Mouse (Mus musculus): ENCODE measurements at regions not wholly inside any gene's neighbourhood (a gene's known extent, or its start where the extent isn't known, plus 50 kb on each side); places are given as distances from the start of the nearest gene placed in this dataset.

- WGBS = 40% methylated on average over 4 of the region's 4 CpGs
- no peak for DNase-seq
- no peak overlapping the region for H3K4me3 ChIP-seq (replicated peaks; ENCODE audit: insufficient read depth, low read depth, low read length)
- no peak overlapping the region for H3K27ac ChIP-seq (ENCODE audit: insufficient read depth, low read length)
- no peaks in the 10 kb centered on the region for H3K27me3 ChIP-seq (ENCODE audit: control insufficient read depth, insufficient read depth, low read length)
- no peaks in the 10 kb centered on the region for H3K4me1 ChIP-seq (ENCODE audit: control insufficient read depth, insufficient read depth, low read length)
- TF ChIP-seq POLR2A (IDR thresholded peaks at IDR 0.05; ENCODE audit: borderline replicate concordance, insufficient read depth, low read length) = no peak
- no peak for TF ChIP-seq CTCF (IDR thresholded peaks at IDR 0.05; ENCODE audit: borderline replicate concordance, insufficient read depth, low read depth, low read length)
Observed at GRCm38 (mm10) chr14:28808094-28808493, 209.9 kb upstream of the Lrtm1 start.

GRCm38 (mm10) chr14:28809355-28809754, 208.7 kb upstream of the Lrtm1 start:
- no peaks in the 10 kb centered on the region for H3K27me3 ChIP-seq (ENCODE audit: control insufficient read depth, insufficient read depth, low read length)
- TF ChIP-seq POLR2A (IDR thresholded peaks at IDR 0.05; ENCODE audit: borderline replicate concordance, insufficient read depth, low read length) = no peak
- no peak for TF ChIP-seq CTCF (IDR thresholded peaks at IDR 0.05; ENCODE audit: borderline replicate concordance, insufficient read depth, low read depth, low read length)
- DNase-seq = no peak
- H3K4me3 ChIP-seq (replicated peaks; ENCODE audit: insufficient read depth, low read depth, low read length) = no peak overlapping the region
- no peak overlapping the region for H3K27ac ChIP-seq (ENCODE audit: insufficient read depth, low read length)
- H3K4me1 ChIP-seq (ENCODE audit: control insufficient read depth, insufficient read depth, low read length) = no peaks in the 10 kb centered on the region
- 77% methylated on average over 5 of the region's 5 CpGs for WGBS

GRCm38 (mm10) chr14:28820970-28821369, 197.0 kb upstream of the Lrtm1 start:
- Histone ChIP-seq H3K27ac (ENCODE audit: insufficient read depth, low read length) (no peak overlapping the region), H3K4me3 (replicated peaks; ENCODE audit: insufficient read depth, low read depth, low read length) (no peak overlapping the region), H3K27me3 (ENCODE audit: control insufficient read depth, insufficient read depth, low read length) (no peaks in the 10 kb centered on the region), H3K4me1 (ENCODE audit: control insufficient read depth, insufficient read depth, low read length) (no peaks in the 10 kb centered on the region)
- no peak for TF ChIP-seq CTCF (IDR thresholded peaks at IDR 0.05; ENCODE audit: borderline replicate concordance, insufficient read depth, low read depth, low read length)
- TF ChIP-seq POLR2A (IDR thresholded peaks at IDR 0.05; ENCODE audit: borderline replicate concordance, insufficient read depth, low read length) = no peak
- WGBS = 65% methylated on average over 5 of the region's 5 CpGs
- DNase-seq = no peak

- TF ChIP-seq POLR2A (IDR thresholded peaks at IDR 0.05; ENCODE audit: borderline replicate concordance, insufficient read depth, low read length) (no peak), CTCF (IDR thresholded peaks at IDR 0.05; ENCODE audit: borderline replicate concordance, insufficient read depth, low read depth, low read length) (no peak)
- no peak overlapping the region for H3K27ac ChIP-seq (ENCODE audit: insufficient read depth, low read length)
- no peaks in the 10 kb centered on the region for H3K4me1 ChIP-seq (ENCODE audit: control insufficient read depth, insufficient read depth, low read length)
- no peaks in the 10 kb centered on the region; the same call in 1 of the 2 replicates for H3K27me3 ChIP-seq (ENCODE audit: control insufficient read depth, insufficient read depth, low read length)
- H3K4me3 ChIP-seq (replicated peaks; ENCODE audit: insufficient read depth, low read depth, low read length) = no peak overlapping the region
- 76% methylated on average over 6 of the region's 6 CpGs for WGBS
- DNase-seq = no peak
Observed at GRCm38 (mm10) chr14:28827186-28827585, 190.8 kb upstream of the Lrtm1 start.

GRCm38 (mm10) chr14:28837117-28837516, 180.9 kb upstream of the Lrtm1 start:
- TF ChIP-seq CTCF (IDR thresholded peaks at IDR 0.05; ENCODE audit: borderline replicate concordance, insufficient read depth, low read depth, low read length) = no peak
- no peak for TF ChIP-seq POLR2A (IDR thresholded peaks at IDR 0.05; ENCODE audit: borderline replicate concordance, insufficient read depth, low read length)
- H3K27me3 ChIP-seq (ENCODE audit: control insufficient read depth, insufficient read depth, low read length) = no peaks in the 10 kb centered on the region
- H3K4me1 ChIP-seq (ENCODE audit: control insufficient read depth, insufficient read depth, low read length) = no peaks in the 10 kb centered on the region
- no peak overlapping the region for H3K4me3 ChIP-seq (replicated peaks; ENCODE audit: insufficient read depth, low read depth, low read length)
- no peak for DNase-seq
- H3K27ac ChIP-seq (ENCODE audit: insufficient read depth, low read length) = no peak overlapping the region

GRCm38 (mm10) chr14:28848831-28849590, 169.0 kb upstream of the Lrtm1 start:
- WGBS = 35% methylated on average over 2 of the region's 2 CpGs
- no peak overlapping the region for H3K4me3 ChIP-seq (replicated peaks; ENCODE audit: insufficient read depth, low read depth, low read length)
- TF ChIP-seq CTCF (IDR thresholded peaks at IDR 0.05; ENCODE audit: borderline replicate concordance, insufficient read depth, low read depth, low read length) (no peak), POLR2A (IDR thresholded peaks at IDR 0.05; ENCODE audit: borderline replicate concordance, insufficient read depth, low read length) (no peak)
- H3K4me1 ChIP-seq (ENCODE audit: control insufficient read depth, insufficient read depth, low read length) = no peaks in the 10 kb centered on the region
- H3K27ac ChIP-seq (ENCODE audit: insufficient read depth, low read length) = no peak overlapping the region
- no peaks in the 10 kb centered on the region for H3K27me3 ChIP-seq (ENCODE audit: control insufficient read depth, insufficient read depth, low read length)
- peak; percentile 14 to 15 for DNase-seq

All from cerebellum, adult 2 months (tissue).